Mouse (Mus musculus) frontal cortex, postnatal 14 days (tissue): ENCODE data around the gene Chst11.
A peak's percentile ranks its signal among the peaks of the same experiment; 100 is the strongest.

ENCODE experiments used
- DNase-seq, 2 experiments: peaks; one replicate each; pipeline ENCODE4 v3.0.0; 2022; ENCODE audit warnings: low spot score in 2 of 2

The Chst11 gene

GRCm38 (mm10) chr10:82990918-82991317 is 5.6 kb downstream of the Chst11 start:
- no peak for DNase-seq

GRCm38 (mm10) chr10:82991756-82992519 is 6.6 kb downstream of the Chst11 start:
- DNase-seq: no peak

- DNase-seq: no peak
Observed at GRCm38 (mm10) chr10:82994284-82994683, 9.0 kb downstream of the Chst11 start.

GRCm38 (mm10) chr10:82997460-82997859 is 12.2 kb downstream of the Chst11 start:
- no peak for DNase-seq

- DNase-seq: no peak
Observed at GRCm38 (mm10) chr10:83000169-83000568, 14.9 kb downstream of the Chst11 start.

- no peak for DNase-seq
Observed at GRCm38 (mm10) chr10:83000721-83001120, 15.4 kb downstream of the Chst11 start.

GRCm38 (mm10) chr10:83003899-83004298 is 18.6 kb downstream of the Chst11 start:
- no peak for DNase-seq

- DNase-seq: peak; percentile 48 to 52
Observed at GRCm38 (mm10) chr10:83004389-83004788, 19.1 kb downstream of the Chst11 start.

- no peak for DNase-seq
Observed at GRCm38 (mm10) chr10:83005003-83005402, 19.7 kb downstream of the Chst11 start.

- no peak for DNase-seq
Observed at GRCm38 (mm10) chr10:83006258-83006657, 21.0 kb downstream of the Chst11 start.

GRCm38 (mm10) chr10:83013984-83014383 is 28.7 kb downstream of the Chst11 start:
- no peak for DNase-seq

GRCm38 (mm10) chr10:83015919-83016318 is 30.6 kb downstream of the Chst11 start:
- no peak for DNase-seq

- DNase-seq: no peak
Observed at GRCm38 (mm10) chr10:83016779-83017178, 31.5 kb downstream of the Chst11 start.

GRCm38 (mm10) chr10:83017760-83018498 is 32.6 kb downstream of the Chst11 start:
- DNase-seq: no peak

- DNase-seq: no peak
Observed at GRCm38 (mm10) chr10:83018521-83018920, 33.2 kb downstream of the Chst11 start.

GRCm38 (mm10) chr10:83019497-83020270 is 34.4 kb downstream of the Chst11 start:
- DNase-seq: no peak

- no peak for DNase-seq
Observed at GRCm38 (mm10) chr10:83022616-83023015, 37.3 kb downstream of the Chst11 start.

- DNase-seq: no peak
Observed at GRCm38 (mm10) chr10:83026174-83026573, 40.9 kb downstream of the Chst11 start.

- no peak for DNase-seq
Observed at GRCm38 (mm10) chr10:83027673-83028072, 42.4 kb downstream of the Chst11 start.

- DNase-seq: no peak
Observed at GRCm38 (mm10) chr10:83030103-83030661, 44.9 kb downstream of the Chst11 start.

GRCm38 (mm10) chr10:83030928-83031327 is 45.6 kb downstream of the Chst11 start:
- DNase-seq: no peak

GRCm38 (mm10) chr10:83031561-83031960 is 46.3 kb downstream of the Chst11 start:
- no peak for DNase-seq
